Mouse (Mus musculus): Measurements from ENCODE around the gene Siah3. TPM values are rescaled to one million over a fixed set of nuclear protein-coding genes. Genes with fewer than 3 reads are reported as not detected.

The Siah3 gene
- total RNA-seq, 1 experiment: not detected

DNA sequence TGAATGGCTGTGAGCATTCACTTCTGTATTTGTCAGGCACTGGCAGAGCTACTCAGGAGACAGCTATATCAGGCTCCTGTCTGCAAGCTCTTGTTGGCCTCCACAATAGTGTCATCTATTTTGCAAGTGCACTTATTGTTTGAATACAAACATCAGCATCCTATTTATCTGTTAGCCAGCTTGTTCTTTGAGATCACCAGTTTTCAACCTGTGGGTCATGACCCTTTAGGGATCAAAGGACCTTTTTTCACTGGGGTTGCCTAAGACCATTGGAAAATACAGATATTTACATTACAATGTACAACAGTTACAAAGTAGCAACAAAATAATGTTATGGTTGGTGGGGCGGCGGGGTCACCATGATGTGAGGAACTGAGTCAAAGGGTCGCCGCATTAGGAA is 1.9 kb upstream of the Siah3 start:
- TF ChIP-seq MAFK (IDR thresholded peaks at IDR 0.05; ENCODE audit: insufficient read depth, low read depth, low read length) (no peak), ZC3H11A (IDR thresholded peaks at IDR 0.05; ENCODE audit: borderline replicate concordance, low read depth, low read length) (no peak), ZNF384 (IDR thresholded peaks at IDR 0.05; ENCODE audit: low read depth, low read length) (no peak)
- Histone ChIP-seq H3K4me3 (ENCODE audit: insufficient read depth in 1 of 2, low read depth in 1 of 2, low read length in 2 of 2, poor library complexity in 1 of 2, severe bottlenecking in 1 of 2) (no peak overlapping the region), H3K36me3 (ENCODE audit: control insufficient read depth, insufficient read depth, low read length, poor library complexity, severe bottlenecking) (no peaks in the 10 kb centered on the region), H3K9ac (ENCODE audit: insufficient read depth, low read depth, low read length, poor library complexity, severe bottlenecking) (no peak overlapping the region), H3K9me3 (ENCODE audit: control insufficient read depth, insufficient read depth, low read depth, low read length) (no peaks in the 10 kb centered on the region), H3K27ac (ENCODE audit: insufficient read depth, low read depth, low read length, poor library complexity, severe bottlenecking) (no peak overlapping the region), H3K4me1 (ENCODE audit: control insufficient read depth in 2 of 2, insufficient read depth in 2 of 2, low read length in 2 of 2, poor library complexity in 1 of 2) (no peaks in the 10 kb centered on the region)
- DNase-seq (ENCODE audit: low read depth, low spot score): no peak
- in situ Hi-C loops (cut with MboI; ENCODE audit: low sequenced_read_pairs in 2 of 2, unreplicated experiment in 2 of 2): no loop called here

DNA sequence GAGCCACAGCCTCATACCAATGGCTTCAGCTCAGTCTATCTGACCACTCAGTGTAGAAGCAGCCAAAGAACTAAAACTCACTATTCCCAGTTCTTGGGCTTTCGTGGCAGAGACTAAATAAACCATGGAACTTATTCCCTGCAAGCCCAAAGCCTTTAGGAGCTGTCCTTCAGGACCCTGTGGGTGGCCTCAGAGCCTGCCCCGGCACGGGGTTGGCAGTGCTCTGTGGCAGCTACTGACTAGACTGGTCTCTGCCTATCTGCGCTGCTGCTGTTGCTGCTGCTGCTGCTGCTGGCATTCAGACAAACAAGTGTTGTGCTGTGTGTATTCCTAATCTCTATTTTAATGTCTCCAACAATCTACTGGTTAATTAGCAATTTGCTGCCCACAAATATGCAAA is 1.1 kb upstream of the Siah3 start:
- no peaks in the 10 kb centered on the region for H3K9me3 ChIP-seq (ENCODE audit: control insufficient read depth, insufficient read depth, low read depth, low read length)
- in situ Hi-C loops (cut with MboI; ENCODE audit: low sequenced_read_pairs in 2 of 2, unreplicated experiment in 2 of 2): no loop called here
- TF ChIP-seq CHD2 (IDR thresholded peaks at IDR 0.05; ENCODE audit: low read depth, low read length): no peak
- no peak overlapping the region for H3K9ac ChIP-seq (ENCODE audit: insufficient read depth, low read depth, low read length, poor library complexity, severe bottlenecking)
- no peaks in the 10 kb centered on the region for H3K36me3 ChIP-seq (ENCODE audit: control insufficient read depth, insufficient read depth, low read length, poor library complexity, severe bottlenecking)
- H3K4me3 ChIP-seq (ENCODE audit: insufficient read depth in 1 of 2, low read depth in 1 of 2, low read length in 2 of 2, poor library complexity in 1 of 2, severe bottlenecking in 1 of 2): no peak overlapping the region
- no peak for DNase-seq (ENCODE audit: low read depth, low spot score)
- H3K27ac ChIP-seq (ENCODE audit: insufficient read depth, low read depth, low read length, poor library complexity, severe bottlenecking): no peak overlapping the region
- H3K4me1 ChIP-seq (ENCODE audit: control insufficient read depth in 2 of 2, insufficient read depth in 2 of 2, low read length in 2 of 2, poor library complexity in 1 of 2): no peaks in the 10 kb centered on the region

DNA sequence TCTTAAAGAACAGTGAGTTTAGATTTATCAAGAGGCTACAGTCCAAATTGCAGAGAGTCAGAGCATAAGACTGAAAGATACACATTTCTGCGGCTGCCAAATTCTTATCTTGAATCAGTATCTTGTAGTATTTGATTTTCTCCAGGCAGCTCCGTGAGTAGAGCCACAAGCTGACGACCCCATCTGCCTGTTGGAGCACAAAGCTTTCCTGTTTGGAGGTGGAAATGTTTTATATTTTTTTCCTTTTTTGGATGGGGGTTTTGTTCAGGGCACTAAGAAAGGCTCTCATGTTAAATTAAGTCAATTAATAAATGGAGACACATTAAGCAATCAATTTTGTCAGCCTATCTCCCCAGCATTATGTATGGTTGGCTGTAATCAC is 430 bp upstream of the Siah3 start:
- no peaks in the 10 kb centered on the region for H3K4me1 ChIP-seq (ENCODE audit: control insufficient read depth in 2 of 2, insufficient read depth in 2 of 2, low read length in 2 of 2, poor library complexity in 1 of 2)
- no peak overlapping the region for H3K4me3 ChIP-seq (ENCODE audit: insufficient read depth in 1 of 2, low read depth in 1 of 2, low read length in 2 of 2, poor library complexity in 1 of 2, severe bottlenecking in 1 of 2)

DNA sequence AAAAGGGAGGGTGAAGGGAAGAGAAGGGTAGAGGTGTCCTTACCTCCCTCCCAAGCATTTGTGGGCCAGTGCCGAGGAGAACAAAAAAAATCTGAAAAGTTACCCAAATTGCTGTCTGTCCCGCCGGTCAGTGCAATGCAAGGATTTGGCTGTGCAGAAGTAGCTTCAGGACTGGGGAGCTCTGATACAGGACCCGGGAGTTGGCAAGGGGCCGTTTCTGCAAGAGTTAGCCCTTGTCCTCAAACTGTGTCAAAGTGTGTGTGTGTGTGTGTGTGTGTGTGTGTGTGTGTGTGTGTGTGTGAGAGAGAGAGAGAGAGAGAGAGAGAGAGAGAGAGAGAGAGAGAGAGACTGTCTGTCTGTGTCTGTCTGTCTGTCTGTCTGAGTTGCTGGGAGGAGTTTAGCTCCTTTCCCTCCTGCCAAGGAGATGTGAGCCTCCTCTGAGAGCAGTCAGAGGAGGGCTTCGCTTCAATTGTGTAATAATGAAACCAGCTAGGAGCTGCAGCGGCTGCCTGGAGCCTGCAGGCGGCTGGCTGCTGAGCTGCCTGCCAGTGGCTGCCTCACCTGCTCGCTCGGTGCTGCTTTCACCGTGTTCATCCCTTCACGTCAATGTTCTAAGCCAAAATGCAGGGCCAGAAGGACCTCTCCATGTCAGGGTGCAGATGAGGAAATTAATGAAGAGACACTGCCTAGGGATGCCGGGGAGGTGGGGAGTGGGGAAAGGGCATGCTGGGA is 873 bp downstream of the Siah3 start:
- no peak overlapping the region for H3K4me3 ChIP-seq (ENCODE audit: insufficient read depth in 1 of 2, low read depth in 1 of 2, low read length in 2 of 2, poor library complexity in 1 of 2, severe bottlenecking in 1 of 2)
- no peak overlapping the region for H3K9ac ChIP-seq (ENCODE audit: insufficient read depth, low read depth, low read length, poor library complexity, severe bottlenecking)
- in situ Hi-C loops (cut with MboI; ENCODE audit: low sequenced_read_pairs in 2 of 2, unreplicated experiment in 2 of 2): no loop called here
- TF ChIP-seq ZNF384 (IDR thresholded peaks at IDR 0.05; ENCODE audit: low read depth, low read length): no peak
- TF ChIP-seq HCFC1 (IDR thresholded peaks at IDR 0.05; ENCODE audit: borderline replicate concordance, insufficient read depth, low read length): no peak
- TF ChIP-seq ZC3H11A (IDR thresholded peaks at IDR 0.05; ENCODE audit: borderline replicate concordance, low read depth, low read length): no peak
- TF ChIP-seq MAFK (IDR thresholded peaks at IDR 0.05; ENCODE audit: insufficient read depth, low read depth, low read length): no peak
- no peak for DNase-seq (ENCODE audit: low read depth, low spot score)
- no peak overlapping the region for H3K27ac ChIP-seq (ENCODE audit: insufficient read depth, low read depth, low read length, poor library complexity, severe bottlenecking)
- no peaks in the 10 kb centered on the region for H3K36me3 ChIP-seq (ENCODE audit: control insufficient read depth, insufficient read depth, low read length, poor library complexity, severe bottlenecking)
- H3K4me1 ChIP-seq (ENCODE audit: control insufficient read depth in 2 of 2, insufficient read depth in 2 of 2, low read length in 2 of 2, poor library complexity in 1 of 2): no peaks in the 10 kb centered on the region
- no peaks in the 10 kb centered on the region for H3K9me3 ChIP-seq (ENCODE audit: control insufficient read depth, insufficient read depth, low read depth, low read length)

More for the DNA sequence above, 430 bp upstream of the Siah3 start:
- Histone ChIP-seq H3K27ac (ENCODE audit: insufficient read depth, low read depth, low read length, poor library complexity, severe bottlenecking) (no peak overlapping the region), H3K9ac (ENCODE audit: insufficient read depth, low read depth, low read length, poor library complexity, severe bottlenecking) (no peak overlapping the region), H3K9me3 (ENCODE audit: control insufficient read depth, insufficient read depth, low read depth, low read length) (no peaks in the 10 kb centered on the region), H3K36me3 (ENCODE audit: control insufficient read depth, insufficient read depth, low read length, poor library complexity, severe bottlenecking) (no peaks in the 10 kb centered on the region)
- in situ Hi-C loops (cut with MboI; ENCODE audit: low sequenced_read_pairs in 2 of 2, unreplicated experiment in 2 of 2): no loop called here
- TF ChIP-seq ZNF384 (IDR thresholded peaks at IDR 0.05; ENCODE audit: low read depth, low read length): no peak
- TF ChIP-seq HCFC1 (IDR thresholded peaks at IDR 0.05; ENCODE audit: borderline replicate concordance, insufficient read depth, low read length): no peak
- no peak for TF ChIP-seq ZC3H11A (IDR thresholded peaks at IDR 0.05; ENCODE audit: borderline replicate concordance, low read depth, low read length)
- TF ChIP-seq MAFK (IDR thresholded peaks at IDR 0.05; ENCODE audit: insufficient read depth, low read depth, low read length): no peak
- no peak for TF ChIP-seq CHD2 (IDR thresholded peaks at IDR 0.05; ENCODE audit: low read depth, low read length)
- no peak for DNase-seq (ENCODE audit: low read depth, low spot score)

DNA sequence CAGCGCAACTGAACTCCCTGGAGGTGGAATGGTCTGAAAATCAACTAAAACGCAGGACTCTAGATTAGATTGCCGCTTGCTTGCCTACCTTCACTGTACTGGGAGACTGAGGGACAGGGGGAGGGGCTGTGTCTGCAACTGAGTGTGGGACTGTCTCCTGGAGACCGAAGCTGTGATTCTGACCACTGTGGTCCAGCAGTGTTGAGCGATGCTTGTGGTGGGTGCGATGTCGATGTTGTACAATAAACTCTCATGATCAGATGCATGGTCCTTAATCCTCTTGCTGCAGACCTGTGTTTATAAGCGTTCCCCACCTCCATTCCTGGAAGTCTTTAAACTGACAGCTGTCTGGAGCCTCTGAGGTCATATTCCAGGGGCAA is 1.4 kb downstream of the Siah3 start:
- no peak for TF ChIP-seq HCFC1 (IDR thresholded peaks at IDR 0.05; ENCODE audit: borderline replicate concordance, insufficient read depth, low read length)
- H3K27ac ChIP-seq (ENCODE audit: insufficient read depth, low read depth, low read length, poor library complexity, severe bottlenecking): no peak overlapping the region
- in situ Hi-C loops (cut with MboI; ENCODE audit: low sequenced_read_pairs in 2 of 2, unreplicated experiment in 2 of 2): no loop called here

More for the DNA sequence above, 1.4 kb downstream of the Siah3 start:
- Histone ChIP-seq H3K9me3 (ENCODE audit: control insufficient read depth, insufficient read depth, low read depth, low read length) (no peaks in the 10 kb centered on the region), H3K4me3 (ENCODE audit: insufficient read depth in 1 of 2, low read depth in 1 of 2, low read length in 2 of 2, poor library complexity in 1 of 2, severe bottlenecking in 1 of 2) (no peak overlapping the region), H3K4me1 (ENCODE audit: control insufficient read depth in 2 of 2, insufficient read depth in 2 of 2, low read length in 2 of 2, poor library complexity in 1 of 2) (no peaks in the 10 kb centered on the region), H3K36me3 (ENCODE audit: control insufficient read depth, insufficient read depth, low read length, poor library complexity, severe bottlenecking) (no peaks in the 10 kb centered on the region), H3K9ac (ENCODE audit: insufficient read depth, low read depth, low read length, poor library complexity, severe bottlenecking) (no peak overlapping the region)
- DNase-seq (ENCODE audit: low read depth, low spot score): no peak

Measured in ES-E14 (cell line).